Mouse (Mus musculus) CH12.LX (cell line): ENCODE measurements around the gene Alkbh4.

ENCODE experiments used
- BHLHE40 ChIP-seq: IDR thresholded peaks from 2 replicates; pipeline ENCODE4 v1.6.1; 2011; ENCODE audit warnings: mild to moderate bottlenecking, low read depth, low read length, improper control_type of control experiment
- CHD2 ChIP-seq: IDR thresholded peaks from 2 replicates; pipeline ENCODE4 v1.6.1; 2011; ENCODE audit warnings: low read length, improper control_type of control experiment
- CTCF ChIP-seq, 2 experiments: IDR thresholded peaks in 1 of 2; conservative IDR thresholded peaks in 1 of 2; 2 replicates each; pipeline ENCODE4 v1.5.1; 2011 to 2012; ENCODE audit warnings: low read depth in 2 of 2, low read length in 2 of 2, improper control_type of control experiment in 1 of 2, inconsistent platforms in 1 of 2, mild to moderate bottlenecking in 1 of 2, moderate library complexity in 1 of 2
- KAT2A ChIP-seq: IDR thresholded peaks from 2 replicates; pipeline ENCODE4 v1.6.1; 2012; ENCODE audit warnings: low read length, improper control_type of control experiment, inconsistent platforms; ENCODE audit not compliant: insufficient replicate concordance
- MAFK ChIP-seq: IDR thresholded peaks from 2 replicates; pipeline ENCODE4 v1.6.1; 2011; ENCODE audit warnings: low read length, improper control_type of control experiment; ENCODE audit not compliant: insufficient replicate concordance
- POLR2A ChIP-seq: IDR thresholded peaks from 2 replicates; pipeline ENCODE4 v1.6.1; 2011; ENCODE audit warnings: low read depth, mild to moderate bottlenecking, improper control_type of control experiment, low read length
- POLR2AphosphoS2 ChIP-seq: IDR thresholded peaks from 2 replicates; pipeline ENCODE4 v1.6.1; 2011; ENCODE audit warnings: low read depth, low read length, improper control_type of control experiment
- ZNF384 ChIP-seq: IDR thresholded peaks from 2 replicates; pipeline ENCODE4 v1.6.1; 2012; ENCODE audit warnings: low read depth, low read length, improper control_type of control experiment, inconsistent platforms

- no peak for TF ChIP-seq BHLHE40
- TF ChIP-seq ZNF384, result no peak
- TF ChIP-seq CHD2, result no peak
- TF ChIP-seq POLR2A, result no peak
- TF ChIP-seq CTCF (conservative IDR thresholded peaks at IDR 0.05 in 1 of 2, IDR thresholded peaks at IDR 0.05 in 1 of 2; ENCODE audit: low read depth in 2 of 2, low read length in 2 of 2), result no peak
- TF ChIP-seq POLR2AphosphoS2, result no peak
- no peak for TF ChIP-seq KAT2A
- TF ChIP-seq MAFK, result no peak
Observed at GRCm38 (mm10) chr5:136147704-136148103, 11.8 kb downstream of the Alkbh4 start.
